Mouse (Mus musculus) G1E (cell line): ENCODE results near the gene Wdr46.

ENCODE experiments used
- CTCF ChIP-seq: IDR thresholded peaks from 2 replicates; pipeline ENCODE4 v1.5.1; 2012; ENCODE audit warnings: low read depth, low read length, inconsistent platforms, mixed read lengths
- GATA1 ChIP-seq: IDR thresholded peaks from 2 replicates; pipeline ENCODE4 v1.6.1; 2012; ENCODE audit warnings: borderline replicate concordance, low read length, inconsistent platforms, mixed read lengths
- GATA2 ChIP-seq: IDR thresholded peaks from 2 replicates; pipeline ENCODE4 v1.6.1; 2012; ENCODE audit warnings: low read depth, low read length, inconsistent platforms, borderline replicate concordance
- POLR2AphosphoS5 ChIP-seq: IDR thresholded peaks from 2 replicates; pipeline ENCODE4 v1.6.1; 2012; ENCODE audit warnings: low read depth, low read length, inconsistent platforms; ENCODE audit not compliant: insufficient replicate concordance
- TAL1 ChIP-seq: conservative IDR thresholded peaks from 2 replicates; pipeline ENCODE4 v1.6.1; 2012; ENCODE audit warnings: low read depth, low read length, inconsistent platforms, mixed read lengths

GRCm38 (mm10) chr17:33919351-33920281 lies 20.8 kb upstream of the Wdr46 start:
- TF ChIP-seq CTCF (no peak), GATA1 (no peak), POLR2AphosphoS5 (no peak), TAL1 (no peak), GATA2 (no peak)
